Mouse (Mus musculus) bone marrow, adult 2 months (tissue): Measurements from ENCODE around the gene March10. TPM values are rescaled to one million over a fixed set of nuclear protein-coding genes. Genes with fewer than 3 reads are reported as not detected.

Experiments
- H3K27ac ChIP-seq: fragments of 200-500 bp; 2 replicates; pipeline ENCODE4 v1.5.1; 2012; ENCODE audit warnings: low read depth, mild to moderate bottlenecking, control low read depth, inconsistent platforms, low read length; ENCODE audit not compliant: control insufficient read depth, poor library complexity, insufficient read depth
- H3K4me1 ChIP-seq: fragments of 200-500 bp; 2 replicates; pipeline ENCODE4 v1.6.1; 2011; ENCODE audit warnings: low read length; ENCODE audit not compliant: control insufficient read depth, insufficient read depth
- H3K4me3 ChIP-seq: fragments of 200-500 bp; replicated peaks from 2 replicates; pipeline ENCODE3; 2011; ENCODE audit warnings: mild to moderate bottlenecking, low read depth, low read length, control low read depth; ENCODE audit not compliant: control insufficient read depth
- CTCF ChIP-seq: fragments of 200-500 bp; IDR thresholded peaks from 2 replicates; pipeline ENCODE4 v1.5.1; 2011; ENCODE audit warnings: low read length, control low read depth; ENCODE audit not compliant: control insufficient read depth, insufficient read depth
- POLR2A ChIP-seq: fragments of 200-500 bp; IDR thresholded peaks from 2 replicates; pipeline ENCODE4 v1.6.1; 2011; ENCODE audit warnings: low read depth, mild to moderate bottlenecking, control low read depth, low read length, borderline replicate concordance; ENCODE audit not compliant: control insufficient read depth
- WGBS: fragments of 180-500 bp; shearing (Covaris S2); methylation state at CpG from one replicate; pipeline ENCODE4 v1.1.7; 2018; 5-methylcytosine and 5-hydroxymethylcytosine counted together
- polyA plus RNA-seq: library from polyadenylated mRNA; stranded (reverse); fragments of >200 nt; gene quantifications from 2 replicates; pipeline ENCODE4 v1.2.4, GENCODE M21; 2011; ENCODE audit warnings: low replicate concordance; ENCODE audit not compliant: missing spikeins, insufficient read depth, insufficient read length

March10 gene
- polyA plus RNA-seq: not detected in 2 replicates

DNA sequence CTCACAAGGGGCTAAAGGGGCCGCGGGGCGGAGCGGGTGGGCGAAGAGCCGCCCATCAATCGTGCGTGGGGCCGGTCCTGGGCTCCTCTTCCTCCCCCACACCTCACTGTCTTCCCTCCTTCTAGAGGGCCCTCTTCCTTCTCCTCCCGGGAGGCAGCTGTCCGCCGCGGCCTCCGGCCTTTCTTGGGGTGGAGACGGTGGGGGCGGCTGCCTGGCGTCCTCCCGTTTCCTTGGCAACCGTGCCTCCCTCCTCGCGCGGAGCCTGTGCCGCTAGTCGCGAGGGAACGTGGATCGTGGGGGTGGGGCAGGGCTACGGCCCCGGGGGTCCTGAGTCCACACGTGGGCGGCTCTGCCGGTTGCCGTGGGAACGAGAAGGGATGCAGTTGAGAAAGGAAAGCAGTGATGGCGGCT, at the start of gene March10:
Gene March10 (minus strand): TSS at position 239 of the 411 bp plus-strand sequence.
- 8% methylated on average over 35 of the region's 35 CpGs for WGBS
- H3K4me3 ChIP-seq: no peak within 1 kb of the TSS

DNA sequence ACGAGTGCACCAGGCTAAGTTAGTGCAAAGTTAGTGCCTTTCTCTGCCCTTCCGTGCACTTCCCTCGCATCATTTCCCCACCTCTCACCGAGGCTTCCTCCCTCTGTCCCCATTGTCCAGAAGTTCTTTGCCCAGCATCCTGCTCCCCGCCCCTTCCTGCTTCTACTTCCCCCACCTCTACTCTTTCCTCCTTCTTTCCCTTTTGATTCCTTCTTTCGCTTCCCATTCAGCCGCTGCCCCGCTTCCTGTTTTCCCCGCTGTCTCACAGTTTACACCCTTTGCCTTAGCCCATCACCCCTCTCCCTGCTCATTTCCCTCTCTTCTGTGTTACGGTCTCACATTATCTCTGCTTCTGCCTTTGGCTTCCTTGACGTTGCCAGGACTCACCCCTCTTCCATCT, 49.8 kb upstream of the March10 start:
- Histone ChIP-seq H3K27ac (no peak overlapping the region), H3K4me1 (peaks cover 1% of the 10 kb centered on the region; the same call in 1 of the 2 replicates), H3K4me3 (no peak overlapping the region)
- WGBS: 37% methylated on average over 11 of the region's 11 CpGs
- no peak for TF ChIP-seq CTCF
- no peak for TF ChIP-seq POLR2A

More for the DNA sequence above, at the start of gene March10:
- no peak within 1 kb of the TSS for H3K27ac ChIP-seq
- TF ChIP-seq POLR2A (no peak), CTCF (no peak)
- H3K4me1 ChIP-seq: no peaks in the 10 kb centered on the region

DNA sequence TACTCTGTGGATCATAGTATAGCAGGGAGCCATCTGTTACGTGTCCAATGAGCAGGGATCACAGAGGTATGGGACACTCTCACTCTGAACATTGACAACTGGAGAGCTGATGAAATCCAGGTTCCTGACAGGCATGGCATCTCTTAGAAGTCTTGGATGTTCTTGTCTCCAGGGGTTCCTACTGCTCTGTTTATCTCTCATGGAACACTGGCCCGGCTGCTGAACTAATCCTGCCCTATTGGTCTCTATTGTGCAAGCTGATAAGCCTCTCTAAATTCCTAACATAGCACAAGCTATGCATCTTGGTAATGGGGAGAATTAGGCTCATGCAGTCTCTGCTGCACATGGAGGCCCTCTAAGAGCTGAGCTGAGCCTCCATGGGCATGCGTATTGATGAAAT, 48.5 kb upstream of the March10 start:
- Histone ChIP-seq H3K4me1 (peaks cover 1% of the 10 kb centered on the region; the same call in 1 of the 2 replicates), H3K27ac (no peak overlapping the region), H3K4me3 (no peak overlapping the region)
- TF ChIP-seq POLR2A (no peak), CTCF (no peak)
- WGBS: 76% methylated on average over 3 of the region's 3 CpGs

DNA sequence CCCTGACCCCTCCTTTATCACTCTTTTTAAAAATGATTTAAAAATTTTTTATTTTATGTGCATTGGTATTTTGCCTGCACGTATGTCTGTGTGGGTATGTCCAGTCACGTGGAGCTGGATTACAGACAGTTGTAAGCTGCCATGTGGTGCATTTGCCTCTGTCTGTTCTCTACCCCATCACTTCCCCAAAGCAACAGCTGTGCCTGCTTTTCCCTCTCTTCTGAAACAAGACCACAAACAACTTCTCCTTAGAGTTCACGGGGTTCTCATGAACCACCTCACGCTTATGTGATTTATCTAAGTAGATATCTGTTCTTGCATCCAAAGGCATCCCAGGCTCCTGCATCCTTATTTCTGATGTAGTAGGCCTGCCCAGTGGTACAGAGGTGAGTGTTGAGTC, 45.8 kb upstream of the March10 start:
- Histone ChIP-seq H3K4me1 (peaks cover 1% of the 10 kb centered on the region; the same call in 1 of the 2 replicates), H3K4me3 (no peak overlapping the region), H3K27ac (no peak overlapping the region)
- no peak for TF ChIP-seq CTCF
- no peak for TF ChIP-seq POLR2A
- WGBS: under 1% methylated on average over 4 of the region's 4 CpGs

DNA sequence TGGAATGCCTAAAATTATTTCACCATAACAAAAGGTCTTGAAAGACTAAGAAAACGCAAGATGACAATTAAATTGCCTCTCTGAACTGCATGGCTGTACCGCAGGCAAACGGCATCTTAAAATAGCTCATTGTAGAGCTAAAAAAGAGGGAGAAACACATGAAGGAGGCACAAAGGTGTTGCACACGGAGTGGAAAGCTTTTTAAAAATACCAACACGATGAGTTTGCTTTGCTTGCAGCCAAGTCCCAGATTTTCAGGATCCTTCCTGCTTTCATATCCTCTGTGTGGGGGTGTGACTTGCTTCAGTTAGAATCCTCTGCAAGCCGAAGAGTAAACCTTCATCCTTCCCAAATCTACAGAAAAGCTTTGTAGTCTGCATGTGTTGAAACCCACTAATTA, 41.0 kb upstream of the March10 start:
- H3K27ac ChIP-seq: no peak overlapping the region
- peaks cover under 1% of the 10 kb centered on the region; the same call in 1 of the 2 replicates for H3K4me1 ChIP-seq
- H3K4me3 ChIP-seq: no peak overlapping the region
- WGBS: 71% methylated on average over 6 of the region's 6 CpGs
- no peak for TF ChIP-seq POLR2A
- no peak for TF ChIP-seq CTCF

DNA sequence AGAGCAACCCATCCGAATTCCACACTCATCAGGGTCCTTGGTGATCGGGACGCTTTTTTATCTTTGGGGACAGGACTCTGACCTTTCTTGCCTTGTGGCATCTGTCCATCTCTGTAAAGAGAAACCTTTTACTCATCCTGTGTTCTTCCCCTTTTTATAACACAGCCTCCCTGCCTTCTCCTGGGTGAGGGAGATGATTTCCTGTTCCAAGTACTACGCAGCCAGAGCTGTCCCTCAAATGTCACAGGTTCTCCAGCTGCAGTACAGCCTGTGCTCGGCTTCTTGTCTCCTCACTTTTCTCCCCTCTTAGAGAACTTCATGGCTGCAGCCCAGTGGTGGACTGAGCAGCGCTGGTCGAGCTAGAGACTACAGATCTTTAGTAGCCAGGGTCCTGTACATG, 40.1 kb upstream of the March10 start:
- no peak overlapping the region for H3K4me3 ChIP-seq
- no peak for TF ChIP-seq POLR2A
- TF ChIP-seq CTCF: no peak
- WGBS: 30% methylated on average over 7 of the region's 7 CpGs
- H3K27ac ChIP-seq: no peak overlapping the region
- no peaks in the 10 kb centered on the region; the same call in 1 of the 2 replicates for H3K4me1 ChIP-seq

DNA sequence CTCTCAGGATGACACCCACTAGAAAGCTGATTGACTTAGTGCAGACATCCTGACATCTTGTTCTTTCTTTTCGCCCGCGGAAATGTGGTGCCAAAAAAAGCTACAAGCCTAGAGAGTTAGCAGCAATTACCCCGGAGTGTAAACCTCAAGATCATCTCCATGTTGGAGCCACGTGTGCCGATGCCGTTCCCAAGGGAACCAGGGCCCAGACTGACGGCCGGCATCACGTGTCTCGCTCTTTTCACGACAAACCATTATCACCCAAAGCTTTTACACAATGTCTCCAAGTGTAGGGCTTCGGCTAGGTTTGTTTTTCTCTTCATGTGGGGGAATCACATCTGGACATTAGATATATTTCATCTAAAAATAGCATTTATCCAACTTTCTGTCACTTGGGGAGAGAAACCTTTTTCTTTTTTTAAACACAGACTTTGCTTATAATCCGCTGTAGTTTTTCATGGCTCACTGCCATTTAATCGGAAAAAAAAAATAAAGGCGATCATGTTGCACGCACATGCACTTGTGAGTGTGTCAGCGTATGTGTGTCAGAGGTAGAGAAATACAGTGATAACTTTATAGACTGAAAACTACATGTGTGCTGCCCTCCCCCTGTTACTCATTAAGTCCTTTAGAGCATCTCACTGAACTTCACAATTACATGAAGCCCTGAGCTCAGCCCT, 39.2 kb upstream of the March10 start:
- H3K4me1 ChIP-seq: no peaks in the 10 kb centered on the region
- no peak overlapping the region for H3K27ac ChIP-seq
- TF ChIP-seq POLR2A (no peak), CTCF (no peak)
- 82% methylated on average over 18 of the region's 18 CpGs for WGBS
- H3K4me3 ChIP-seq: no peak overlapping the region

DNA sequence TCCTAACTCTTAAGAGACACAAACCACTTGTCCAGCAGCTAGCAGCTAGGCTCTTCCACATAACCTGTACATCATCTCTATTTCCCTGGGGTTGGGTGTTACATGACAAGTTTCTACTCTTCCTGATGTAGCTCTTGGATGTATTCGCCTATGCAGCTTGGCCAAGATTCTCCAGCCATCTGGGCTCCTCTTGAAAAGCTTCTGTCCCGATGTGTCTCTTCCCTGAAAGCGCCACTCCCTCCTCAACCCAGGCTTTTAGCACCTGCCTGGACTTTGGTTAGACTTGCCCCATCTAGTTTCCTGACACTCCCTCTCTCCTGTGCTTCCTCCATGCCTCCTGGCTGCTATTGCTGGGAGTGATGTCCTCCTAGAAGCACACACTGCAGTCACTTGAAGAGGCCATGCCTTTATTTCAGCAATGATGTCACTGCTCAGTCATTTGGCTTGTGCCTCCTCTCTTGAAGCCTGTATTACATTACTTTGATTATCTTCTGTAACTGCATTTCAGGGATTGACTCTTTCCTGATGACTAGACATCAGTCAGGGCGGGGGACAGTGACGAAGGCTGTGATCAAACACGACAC, 38.3 kb upstream of the March10 start:
- WGBS: 82% methylated on average over 6 of the region's 6 CpGs
- Histone ChIP-seq H3K4me1 (no peaks in the 10 kb centered on the region), H3K27ac (no peak overlapping the region), H3K4me3 (no peak overlapping the region)
- TF ChIP-seq POLR2A (no peak), CTCF (no peak)

DNA sequence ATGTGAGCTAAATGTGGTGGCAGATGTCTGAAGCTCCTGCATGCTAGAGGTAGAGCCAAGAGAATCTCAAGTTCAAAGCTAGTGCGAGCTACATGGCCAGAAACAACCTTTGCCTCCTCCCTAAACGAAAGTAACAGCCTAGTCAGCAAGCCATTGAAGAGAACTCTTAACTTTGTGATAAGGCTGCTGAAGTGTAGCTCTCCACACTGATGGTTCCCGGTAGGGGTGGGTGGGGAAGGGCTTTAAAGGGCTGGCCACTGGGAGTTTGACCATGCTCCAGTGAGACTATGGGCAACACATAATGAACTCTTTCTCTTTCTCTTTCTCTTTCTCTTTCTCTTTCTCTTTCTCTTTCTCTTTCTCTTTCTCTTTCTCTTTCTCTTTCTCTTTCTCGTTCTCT, 35.9 kb upstream of the March10 start:
- WGBS: 65% methylated on average over 4 of the region's 4 CpGs
- H3K4me3 ChIP-seq: no peak overlapping the region
- H3K4me1 ChIP-seq: no peaks in the 10 kb centered on the region
- no peak for TF ChIP-seq CTCF
- no peak overlapping the region for H3K27ac ChIP-seq

DNA sequence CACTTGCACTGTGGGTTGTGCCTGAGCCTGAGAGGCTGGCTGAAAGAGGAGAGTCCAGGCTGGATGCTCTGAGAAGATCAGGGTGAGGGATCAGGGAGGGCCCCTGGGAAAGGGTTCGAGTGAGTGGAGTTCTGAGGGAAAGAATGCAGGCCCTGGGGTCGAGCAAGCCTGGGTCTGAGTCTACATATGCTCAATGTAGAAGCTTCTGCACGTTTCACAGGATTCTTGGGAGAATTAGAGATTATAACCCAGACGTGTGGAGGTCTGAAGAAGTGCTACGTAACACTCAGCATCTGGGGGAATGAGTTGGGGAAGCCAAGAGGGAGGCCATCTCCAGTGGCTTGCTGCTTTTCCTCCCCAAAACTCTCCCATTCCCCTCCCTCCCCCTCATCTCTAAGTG, 34.4 kb upstream of the March10 start:
- TF ChIP-seq CTCF (no peak), POLR2A (no peak)
- Histone ChIP-seq H3K4me3 (no peak overlapping the region), H3K27ac (no peak overlapping the region), H3K4me1 (no peaks in the 10 kb centered on the region)
- WGBS: 82% methylated on average over 5 of the region's 5 CpGs
